Mouse (Mus musculus) adrenal gland, postnatal 0 days (tissue): Measurements from ENCODE around the gene Cckbr. TPM values are rescaled to one million over a fixed set of nuclear protein-coding genes. Genes with fewer than 3 reads are reported as not detected.

Experiments used
- polyA plus RNA-seq: library from polyadenylated mRNA; unstranded; fragments of >200 nt; fragmentation: Nextera tagmentation; extraction: Ambion mirVana; gene quantifications from 2 replicates; pipeline ENCODE4 v1.2.1, GENCODE M21; 2015

The Cckbr gene
- 0.09 and 0.18 TPM in 2 replicates for polyA plus RNA-seq

GRCm38 (mm10) chr7:105425424-105426043 lies at the start of gene Cckbr:
Gene Cckbr, plus strand, starts transcription at chr7:105425731.

DNA sequence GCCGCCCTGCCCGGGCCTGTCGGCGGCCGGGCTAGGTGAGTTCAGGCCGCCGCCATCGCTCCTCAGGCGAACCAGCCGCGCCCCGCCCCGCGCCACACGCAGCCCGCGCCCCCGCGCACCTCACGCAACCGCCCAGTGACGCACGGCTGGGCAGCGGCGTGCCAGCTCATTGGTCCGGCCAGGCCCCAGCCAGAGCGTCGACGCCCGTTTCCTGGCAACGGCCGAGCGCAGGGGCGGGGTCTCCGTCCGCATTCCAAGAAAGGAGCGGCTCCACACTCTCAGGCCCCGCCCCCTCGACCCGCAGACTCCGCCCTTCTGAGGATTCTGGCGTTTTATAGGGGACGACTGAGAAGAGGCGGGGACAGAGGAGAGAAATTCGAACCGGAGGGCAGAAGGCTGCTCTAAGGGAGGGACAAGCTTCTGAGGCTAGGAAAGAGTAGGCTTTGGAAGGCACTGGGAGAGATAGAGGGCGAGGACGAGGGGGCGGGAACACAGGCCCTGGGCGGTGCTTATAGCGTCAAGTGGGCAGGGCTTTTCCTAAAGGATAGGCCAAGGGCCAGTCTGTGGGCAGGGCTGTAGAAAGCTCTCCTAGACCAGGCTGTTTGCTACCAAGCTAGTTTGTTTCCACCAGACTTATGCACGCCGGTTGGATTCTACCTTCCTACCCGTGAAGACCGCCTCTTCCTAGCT lies 25.5 kb upstream of the Cckbr start, which contains the start of gene Fam160a2:
Fam160a2 (minus strand) TSS at position 120 of the 690 bp plus-strand sequence.

GRCm38 (mm10) chr7:105404268-105404667 lies 21.3 kb upstream of the Cckbr start, which contains the start of gene Cnga4:
Gene Cnga4, plus strand, starts transcription at chr7:105404568.

GRCm38 (mm10) chr7:105481505-105482411 lies 56.2 kb downstream of the Cckbr start, which contains the start of gene Cavin3:
Gene Cavin3, minus strand, starts transcription at chr7:105482300.

Other genes starting within 250 kb of the Cckbr start
- not detected in 2 replicates for gene Olfr685, start 239.7 kb upstream of the Cckbr start, polyA plus RNA-seq
- gene Olfr686, start 218.2 kb upstream of the Cckbr start, polyA plus RNA-seq = not detected in 2 replicates
- not detected in 2 replicates for gene Olfr688, start 137.6 kb upstream of the Cckbr start, polyA plus RNA-seq
- not detected in 2 replicates for gene Olfr689, start 114.6 kb upstream of the Cckbr start, polyA plus RNA-seq
- gene Olfr690, start 91.6 kb upstream of the Cckbr start, polyA plus RNA-seq = not detected in 2 replicates
- not detected in 2 replicates for gene Olfr691, start 83.5 kb upstream of the Cckbr start, polyA plus RNA-seq
- gene Olfr692, start 57.5 kb upstream of the Cckbr start, polyA plus RNA-seq = not detected in 2 replicates
- not detected in 2 replicates for gene Gm5901, start 50.7 kb upstream of the Cckbr start, polyA plus RNA-seq
- 14.2 and 22.0 TPM in 2 replicates for gene Fam160a2, start 25.7 kb upstream of the Cckbr start, polyA plus RNA-seq
- gene Cnga4, start 21.2 kb upstream of the Cckbr start, polyA plus RNA-seq = 0.08 TPM in 1 of 2 replicates, not detected in the other
- 121 and 164 TPM in 2 replicates for gene Cavin3, start 56.6 kb downstream of the Cckbr start, polyA plus RNA-seq
- 33.8 and 37.9 TPM in 2 replicates for gene Smpd1, start 128.6 kb downstream of the Cckbr start, polyA plus RNA-seq
- gene Apbb1, start 155.9 kb downstream of the Cckbr start, polyA plus RNA-seq = 50.1 and 91.9 TPM in 2 replicates
- gene Hpx, start 174.4 kb downstream of the Cckbr start, polyA plus RNA-seq = 46.1 and 53.0 TPM in 2 replicates
- gene Trim3, start 207.8 kb downstream of the Cckbr start, polyA plus RNA-seq = 21.1 and 25.2 TPM in 2 replicates
- gene Timm10b, start 214.3 kb downstream of the Cckbr start, polyA plus RNA-seq = 274 and 325 TPM in 2 replicates
- gene Arfip2, start 214.7 kb downstream of the Cckbr start, polyA plus RNA-seq = 54.4 and 61.0 TPM in 2 replicates
- 30.4 and 57.6 TPM in 2 replicates for gene Gm45799, start 214.8 kb downstream of the Cckbr start, polyA plus RNA-seq
- gene Dnhd1, start 225.1 kb downstream of the Cckbr start, polyA plus RNA-seq = 0.91 and 0.95 TPM in 2 replicates